Mouse (Mus musculus): ENCODE measurements around the gene Gm7247. TPM values are rescaled to one million over a fixed set of nuclear protein-coding genes. Genes with fewer than 3 reads are reported as not detected.

The Gm7247 gene
- total RNA-seq (2023): not detected

DNA sequence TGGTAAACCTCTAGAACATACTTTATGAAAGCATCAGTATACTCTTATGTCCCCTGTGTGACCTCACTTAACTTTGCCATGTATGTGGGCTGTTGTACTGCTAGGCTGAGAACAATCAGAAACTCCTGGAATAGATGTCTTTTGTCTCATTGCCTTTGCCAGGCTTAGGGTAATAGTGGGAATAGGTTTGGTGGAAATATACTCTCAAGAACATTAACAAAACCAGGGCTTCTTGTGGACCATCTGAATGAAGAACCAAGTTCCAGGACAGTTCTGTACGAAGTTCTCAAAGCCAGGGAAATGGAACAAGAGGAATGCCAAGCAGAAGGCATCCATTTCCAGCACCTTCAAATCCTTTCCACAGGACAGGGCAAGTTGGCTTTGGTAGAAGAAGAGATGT lies at the start of gene Gm7247:
Gm7247 (plus strand) TSS at position 301 of the 400 bp plus-strand sequence.

GRCm38 (mm10) chr14:51410520-51410919 lies 49.0 kb downstream of the Gm7247 start, which contains the start of gene Vmn2r88:
Gene Vmn2r88 (plus strand): TSS chr14:51410820.

GRCm38 (mm10) chr14:51451557-51451956 lies 90.0 kb downstream of the Gm7247 start, which contains the start of gene Vmn2r89:
Gene Vmn2r89 (plus strand): TSS chr14:51451857.

GRCm38 (mm10) chr14:51552490-51552889 lies 190.9 kb downstream of the Gm7247 start, which contains the start of gene Gm5622:
Gene Gm5622 (plus strand): TSS chr14:51552790.

GRCm38 (mm10) chr14:51573963-51574362 lies 212.4 kb downstream of the Gm7247 start, which contains the start of gene Gm17175:
Gene Gm17175 (minus strand): TSS chr14:51574063.

GRCm38 (mm10) chr14:51592039-51592438 lies 230.5 kb downstream of the Gm7247 start, which contains the start of gene Gm17174:
Gene Gm17174 (minus strand): TSS chr14:51592139.

GRCm38 (mm10) chr14:51611210-51611609 lies 249.7 kb downstream of the Gm7247 start, which contains the start of gene Gm17078:
Gene Gm17078 (minus strand): TSS chr14:51611310.

Other genes starting within 250 kb of the Gm7247 start
- gene Eddm3b, start 247.3 kb upstream of the Gm7247 start, total RNA-seq (2023): not detected
- gene Rnase6, start 237.8 kb upstream of the Gm7247 start, total RNA-seq (2023): 100 to 1,000 TPM; 121 to 138 TPM
- gene Rnase1, start 215.0 kb upstream of the Gm7247 start, total RNA-seq (2023): under 1 TPM; 0.50 to 0.73 TPM
- 1 to 10 TPM; 1.2 to 1.4 TPM for gene Rnase2b, start 199.5 kb upstream of the Gm7247 start, total RNA-seq (2023)
- gene Ang2, start 162.6 kb upstream of the Gm7247 start, total RNA-seq (2023): not detected
- not detected for gene Ear14, start 158.4 kb upstream of the Gm7247 start, total RNA-seq (2023)
- gene Rnase2a, start 105.6 kb upstream of the Gm7247 start, total RNA-seq (2023): 10 to 100 TPM; 33.8 to 34.0 TPM
- not detected for gene Vmn2r88, start 49.1 kb downstream of the Gm7247 start, total RNA-seq (2023)
- gene Vmn2r89, start 90.1 kb downstream of the Gm7247 start, total RNA-seq (2023): not detected
- not detected for gene Gm5622, start 191.0 kb downstream of the Gm7247 start, total RNA-seq (2023)
- gene Gm17175, start 212.3 kb downstream of the Gm7247 start, total RNA-seq (2023): not detected
- not detected for gene Gm17174, start 230.4 kb downstream of the Gm7247 start, total RNA-seq (2023)
- not detected for gene Gm17078, start 249.6 kb downstream of the Gm7247 start, total RNA-seq (2023)